Mouse (Mus musculus) layer of hippocampus, adult 11-12 months (tissue): Measurements from ENCODE around the gene Cd209d.
"Not testable (repeated sequence)": the region's sequence is repeated elsewhere in the genome, so short reads cannot be mapped to it uniquely, and the experiment has no call there.

ENCODE experiments used
- DNase-seq: peaks from one replicate; pipeline ENCODE4 v3.0.0; 2022; ENCODE audit warnings: low spot score

Cd209d gene

GRCm38 (mm10) chr8:3878455-3878854 is at the start of gene Cd209d:
Cd209d (minus strand) TSS chr8:3878555.
- DNase-seq, result no peak

- no peak for DNase-seq
Observed at GRCm38 (mm10) chr8:3926744-3927143, 48.4 kb upstream of the Cd209d start, which contains the start of gene Cd209b. Cd209b (minus strand) TSS chr8:3926844.

- DNase-seq, result no peak
Observed at GRCm38 (mm10) chr8:3876121-3876520, 2.2 kb downstream of the Cd209d start.

GRCm38 (mm10) chr8:3862736-3863135 is 15.6 kb downstream of the Cd209d start:
- not testable (repeated sequence) for DNase-seq

GRCm38 (mm10) chr8:3854209-3854608 is 24.1 kb downstream of the Cd209d start, which contains the start of gene Cd209e:
Cd209e (minus strand) TSS chr8:3854309.
- no peak for DNase-seq
